Mouse (Mus musculus): ENCODE measurements around the gene B4galt3. TPM values are rescaled to one million over a fixed set of nuclear protein-coding genes. Genes with fewer than 3 reads are reported as not detected.

Gene B4galt3
- polyA plus RNA-seq, 1 experiment from 2014 or later, result 44.4 TPM

- no peak overlapping the region for H3K9ac ChIP-seq
- H3K9me3 ChIP-seq (replicated peaks), result no peaks in the 10 kb centered on the region
- no peak for ATAC-seq (replicated peaks; ENCODE audit: insufficient number of reproducible peaks, insufficient read depth, low FRiP score, low read depth)
- H3K36me3 ChIP-seq, result no peaks in the 10 kb centered on the region
- no peaks in the 10 kb centered on the region for H3K27me3 ChIP-seq
- no peak overlapping the region for H3K4me2 ChIP-seq
- H3K27ac ChIP-seq, result no peak overlapping the region
- H3K4me3 ChIP-seq, result no peak overlapping the region
- H3K4me1 ChIP-seq (replicated peaks), result 0 out of 2 replicates have a peak, but pooled peaks cover 3% of the 10 kb centered on the region
Observed at GRCm38 (mm10) chr1:171321415-171321814, 51.3 kb downstream of the B4galt3 start.

GRCm38 (mm10) chr1:171322012-171322411 is 51.9 kb downstream of the B4galt3 start:
- no peak overlapping the region for H3K9ac ChIP-seq
- ATAC-seq (replicated peaks; ENCODE audit: insufficient number of reproducible peaks, insufficient read depth, low FRiP score, low read depth), result no peak; the same call in 1 of the 2 replicates
- H3K4me3 ChIP-seq, result no peak overlapping the region

GRCm38 (mm10) chr1:171325571-171325970 is 55.4 kb downstream of the B4galt3 start:
- H3K9ac ChIP-seq, result no peak overlapping the region
- H3K4me2 ChIP-seq, result no peak overlapping the region
- no peak overlapping the region for H3K4me3 ChIP-seq
- no peaks in the 10 kb centered on the region for H3K27me3 ChIP-seq
- H3K4me1 ChIP-seq (replicated peaks), result peaks cover 15% of the 10 kb centered on the region
- WGBS, result 66% methylated on average over 2 of the region's 2 CpGs
- H3K27ac ChIP-seq, result no peak overlapping the region
- H3K9me3 ChIP-seq (replicated peaks), result no peaks in the 10 kb centered on the region
- H3K36me3 ChIP-seq, result no peaks in the 10 kb centered on the region
- ATAC-seq (replicated peaks; ENCODE audit: insufficient number of reproducible peaks, insufficient read depth, low FRiP score, low read depth), result no peak

More at GRCm38 (mm10) chr1:171322012-171322411, 51.9 kb downstream of the B4galt3 start:
- WGBS, result 81% methylated on average over 1 of the region's 1 CpGs
- H3K27ac ChIP-seq, result no peak overlapping the region
- no peak overlapping the region for H3K4me2 ChIP-seq
- no peaks in the 10 kb centered on the region for H3K9me3 ChIP-seq (replicated peaks)
- H3K27me3 ChIP-seq, result no peaks in the 10 kb centered on the region
- no peaks in the 10 kb centered on the region for H3K36me3 ChIP-seq
- H3K4me1 ChIP-seq (replicated peaks), result 0 out of 2 replicates have a peak, but pooled peaks cover 3% of the 10 kb centered on the region

Other genes starting within 250 kb of the B4galt3 start
- gene Fcgr3, start 205.4 kb upstream of the B4galt3 start, polyA plus RNA-seq (2015; fragmentation: Nextera tagmentation; extraction: Ambion mirVana), result 10.4 and 11.9 TPM in 2 replicates
- 2.7 and 3.5 TPM in 2 replicates for gene Cfap126, start 156.4 kb upstream of the B4galt3 start, polyA plus RNA-seq (2015; fragmentation: Nextera tagmentation; extraction: Ambion mirVana)
- gene Sdhc, start 119.7 kb upstream of the B4galt3 start, polyA plus RNA-seq (2015; fragmentation: Nextera tagmentation; extraction: Ambion mirVana), result 525 and 563 TPM in 2 replicates
- 0.63 and 1.7 TPM in 2 replicates for gene Mpz, start 119.6 kb upstream of the B4galt3 start, polyA plus RNA-seq (2015; fragmentation: Nextera tagmentation; extraction: Ambion mirVana)
- gene Pcp4l1, start 74.1 kb upstream of the B4galt3 start, polyA plus RNA-seq (2015; fragmentation: Nextera tagmentation; extraction: Ambion mirVana), result 43.0 and 46.4 TPM in 2 replicates
- gene Nr1i3, start 56.4 kb upstream of the B4galt3 start, polyA plus RNA-seq (2015; fragmentation: Nextera tagmentation; extraction: Ambion mirVana), result 0.33 and 0.35 TPM in 2 replicates
- gene Tomm40l, start 47.8 kb upstream of the B4galt3 start, polyA plus RNA-seq (2015; fragmentation: Nextera tagmentation; extraction: Ambion mirVana), result 55.6 and 57.9 TPM in 2 replicates
- 9.2 and 43.9 TPM in 2 replicates for gene Apoa2, start 45.3 kb upstream of the B4galt3 start, polyA plus RNA-seq (2015; fragmentation: Nextera tagmentation; extraction: Ambion mirVana)
- 28.0 and 44.6 TPM in 2 replicates for gene Fcer1g, start 36.0 kb upstream of the B4galt3 start, polyA plus RNA-seq (2015; fragmentation: Nextera tagmentation; extraction: Ambion mirVana)
- 5.2 and 6.0 TPM in 2 replicates for gene Adamts4, start 19.9 kb upstream of the B4galt3 start, polyA plus RNA-seq (2015; fragmentation: Nextera tagmentation; extraction: Ambion mirVana)
- gene Ndufs2, start 18.9 kb upstream of the B4galt3 start, polyA plus RNA-seq (2015; fragmentation: Nextera tagmentation; extraction: Ambion mirVana), result 514 and 535 TPM in 2 replicates
- gene Ppox, start 10.9 kb downstream of the B4galt3 start, polyA plus RNA-seq (2015; fragmentation: Nextera tagmentation; extraction: Ambion mirVana), result 32.7 and 47.2 TPM in 2 replicates
- gene Usp21, start 17.7 kb downstream of the B4galt3 start, polyA plus RNA-seq (2015; fragmentation: Nextera tagmentation; extraction: Ambion mirVana), result 44.9 and 55.6 TPM in 2 replicates
- 83.6 and 85.0 TPM in 2 replicates for gene Ufc1, start 24.7 kb downstream of the B4galt3 start, polyA plus RNA-seq (2015; fragmentation: Nextera tagmentation; extraction: Ambion mirVana)
- 33.9 and 37.7 TPM in 2 replicates for gene Dedd, start 58.8 kb downstream of the B4galt3 start, polyA plus RNA-seq (2015; fragmentation: Nextera tagmentation; extraction: Ambion mirVana)
- gene Nit1, start 75.3 kb downstream of the B4galt3 start, polyA plus RNA-seq (2015; fragmentation: Nextera tagmentation; extraction: Ambion mirVana), result 31.2 and 33.2 TPM in 2 replicates
- gene Pfdn2, start 75.3 kb downstream of the B4galt3 start, polyA plus RNA-seq (2015; fragmentation: Nextera tagmentation; extraction: Ambion mirVana), result 77.2 and 91.0 TPM in 2 replicates
- gene Klhdc9, start 90.5 kb downstream of the B4galt3 start, polyA plus RNA-seq (2015; fragmentation: Nextera tagmentation; extraction: Ambion mirVana), result 0.63 and 0.75 TPM in 2 replicates
- 0.26 and 1.2 TPM in 2 replicates for gene Nectin4, start 99.8 kb downstream of the B4galt3 start, polyA plus RNA-seq (2015; fragmentation: Nextera tagmentation; extraction: Ambion mirVana)
- 1.00 and 5.3 TPM in 2 replicates for gene Arhgap30, start 118.6 kb downstream of the B4galt3 start, polyA plus RNA-seq (2015; fragmentation: Nextera tagmentation; extraction: Ambion mirVana)
- gene Usf1, start 141.0 kb downstream of the B4galt3 start, polyA plus RNA-seq (2015; fragmentation: Nextera tagmentation; extraction: Ambion mirVana), result 48.7 and 57.5 TPM in 2 replicates
- gene Tstd1, start 148.5 kb downstream of the B4galt3 start, polyA plus RNA-seq (2015; fragmentation: Nextera tagmentation; extraction: Ambion mirVana), result 2.7 and 3.1 TPM in 2 replicates
- 63.5 and 66.2 TPM in 2 replicates for gene F11r, start 167.2 kb downstream of the B4galt3 start, polyA plus RNA-seq (2015; fragmentation: Nextera tagmentation; extraction: Ambion mirVana)
- 15.4 and 17.4 TPM in 2 replicates for gene Alyref2, start 233.2 kb downstream of the B4galt3 start, polyA plus RNA-seq (2015; fragmentation: Nextera tagmentation; extraction: Ambion mirVana)

Measured in heart, embryonic 15.5 days (tissue).